Mouse (Mus musculus): ENCODE measurements around the gene Srd5a1.

GRCm38 (mm10) chr13:69587849-69588248 lies 23.4 kb downstream of the Srd5a1 start:
- TF ChIP-seq POLR2A (IDR thresholded peaks at IDR 0.05; ENCODE audit: low read depth, low read length) (no peak), CTCF (IDR thresholded peaks at IDR 0.05; ENCODE audit: extremely low read depth, insufficient read length, insufficient replicate concordance, low read depth, low read length) (no peak)

All from small intestine, adult 2 months (tissue).